Mouse (Mus musculus) cerebellum, adult 2 months (tissue): ENCODE measurements at regions not wholly inside any gene's neighbourhood (a gene's known extent, or its start where the extent isn't known, plus 50 kb on each side); places are given as distances from the start of the nearest gene placed in this dataset.

Source experiments
- CTCF ChIP-seq: fragments of 200-500 bp; IDR thresholded peaks from 2 replicates; pipeline ENCODE4 v1.5.1; 2011; ENCODE audit warnings: low read depth, mild to moderate bottlenecking, control low read depth, low read length, moderate library complexity, borderline replicate concordance; ENCODE audit not compliant: insufficient read depth
- POLR2A ChIP-seq: fragments of 200-500 bp; IDR thresholded peaks from 2 replicates; pipeline ENCODE4 v1.6.1; 2011; ENCODE audit warnings: low read length, control low read depth, borderline replicate concordance; ENCODE audit not compliant: insufficient read depth

GRCm38 (mm10) chr1:95531017-95531416, 136.4 kb downstream of the St8sia4 start:
- TF ChIP-seq POLR2A (no peak), CTCF (no peak)
